Mouse (Mus musculus) kidney, adult 2 months (tissue): ENCODE measurements around the gene Prpsap1.

Experiments used
- CTCF ChIP-seq: fragments of 200-500 bp; conservative IDR thresholded peaks from 2 replicates; pipeline ENCODE4 v1.5.1; 2011; ENCODE audit warnings: low read depth, mild to moderate bottlenecking, control low read depth, low read length, moderate library complexity, mixed read lengths; ENCODE audit not compliant: insufficient read depth, insufficient read length
- POLR2A ChIP-seq: fragments of 200-500 bp; IDR thresholded peaks from one replicate; pipeline ENCODE4 v1.6.1; 2011; ENCODE audit warnings: low read depth, low read length, control low read depth

DNA sequence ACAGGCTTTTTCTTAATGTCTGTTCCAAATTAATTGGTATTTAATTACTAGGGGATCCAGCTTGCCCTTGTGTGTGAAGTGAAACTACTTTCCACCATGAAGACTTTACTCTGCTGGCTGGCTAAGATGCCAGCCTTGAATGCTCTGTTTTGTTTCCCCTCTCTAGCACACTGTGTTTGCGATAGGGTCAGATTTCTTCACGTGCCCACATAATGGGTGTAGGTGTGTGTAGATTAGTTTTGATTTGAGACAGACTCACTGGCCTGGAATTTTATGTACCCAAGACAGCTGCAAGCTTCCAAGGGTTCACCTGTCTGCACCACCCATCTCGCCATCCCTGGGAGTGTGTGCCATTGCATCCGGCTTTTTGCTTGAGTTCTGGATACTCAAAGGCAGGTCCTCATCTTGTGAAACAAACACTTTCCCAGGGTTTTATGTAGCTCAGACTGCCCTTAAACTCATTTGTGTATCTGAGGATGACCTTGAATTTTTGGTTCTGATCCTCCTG is 19.6 kb upstream of the Prpsap1 start:
- TF ChIP-seq CTCF (no peak), POLR2A (no peak)
